Mouse (Mus musculus): ENCODE measurements at regions not wholly inside any gene's neighbourhood (a gene's known extent, or its start where the extent isn't known, plus 50 kb on each side); places are given as distances from the start of the nearest gene placed in this dataset.

DNA sequence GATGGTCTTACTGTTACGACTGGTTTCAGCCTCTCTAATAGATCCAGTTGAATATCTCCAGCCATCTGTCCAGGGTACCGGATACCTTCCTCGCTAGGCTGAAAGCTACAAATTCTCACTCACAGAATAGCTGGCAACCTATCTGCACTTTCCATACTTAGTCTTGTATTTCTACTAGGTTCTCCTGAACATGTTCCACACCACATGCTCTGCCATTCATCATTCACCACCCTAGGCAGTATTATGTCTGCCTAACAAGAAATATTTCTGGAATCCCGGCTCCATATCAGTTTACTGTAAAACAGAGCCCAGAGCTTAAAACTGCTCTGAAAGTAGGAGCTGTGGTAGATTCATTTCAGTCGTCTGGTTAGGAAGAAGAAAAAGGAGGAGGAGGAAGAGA lies 1224.5 kb upstream of the Lrrc6 start:
- no peak for DNase-seq

DNA sequence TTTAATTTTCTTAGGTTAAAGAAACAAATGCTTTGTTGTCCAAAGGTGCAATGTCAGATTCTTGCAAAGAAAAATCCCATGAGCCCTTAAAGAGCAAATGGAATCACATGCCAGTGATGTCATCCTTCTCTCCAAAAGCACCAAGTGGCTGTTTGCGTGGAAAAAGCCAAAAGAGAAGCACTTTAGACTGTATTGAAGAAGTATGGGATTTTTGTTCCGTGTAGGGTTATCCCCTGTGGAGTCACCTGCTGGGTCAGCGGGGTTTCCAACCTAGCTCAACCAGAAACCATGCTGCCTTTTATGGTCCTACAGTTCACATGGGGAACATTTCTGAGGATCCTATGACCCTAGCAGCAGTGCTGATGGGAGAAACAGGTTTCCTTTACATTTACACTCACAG lies 1213.5 kb upstream of the Lrrc6 start:
- DNase-seq: no peak

DNA sequence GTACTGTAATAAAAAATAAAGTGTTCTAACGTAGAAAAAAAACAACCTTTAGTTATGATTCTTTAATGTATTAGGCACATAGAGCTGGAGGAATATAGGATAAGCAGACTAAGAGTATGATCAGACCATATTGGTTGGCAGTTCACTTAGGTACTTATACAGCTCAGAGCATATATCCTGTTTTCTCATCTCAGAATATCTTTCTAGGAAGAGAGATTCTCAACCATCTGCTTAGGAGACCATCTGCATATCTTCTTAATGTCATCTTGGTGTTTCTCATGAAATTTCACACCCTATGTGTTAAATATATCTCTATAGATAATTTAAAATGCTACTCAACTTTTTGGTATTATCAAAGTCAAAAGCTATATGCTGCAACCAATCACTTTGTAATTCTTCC lies 1185.4 kb upstream of the Lrrc6 start:
- no peak for DNase-seq

DNA sequence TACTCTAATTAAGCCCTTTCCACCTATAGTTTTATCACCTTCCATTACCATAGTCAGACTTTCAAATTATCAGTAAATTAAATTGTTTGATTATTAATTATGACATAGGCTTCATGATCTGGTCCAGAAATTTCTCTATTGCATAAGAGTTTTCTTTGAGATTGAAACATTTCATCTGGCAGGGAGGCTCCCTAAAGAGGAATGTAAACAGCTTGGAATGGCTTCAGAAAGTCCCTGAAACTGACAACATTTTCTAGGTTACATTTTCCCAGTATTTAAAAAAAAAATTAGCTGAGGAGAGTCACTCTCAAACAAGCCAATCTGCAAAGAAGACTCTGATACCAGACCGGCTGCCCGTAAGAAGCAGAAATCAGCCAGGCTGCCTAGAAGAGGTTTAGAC lies 1172.6 kb upstream of the Lrrc6 start:
- DNase-seq: no peak

DNA sequence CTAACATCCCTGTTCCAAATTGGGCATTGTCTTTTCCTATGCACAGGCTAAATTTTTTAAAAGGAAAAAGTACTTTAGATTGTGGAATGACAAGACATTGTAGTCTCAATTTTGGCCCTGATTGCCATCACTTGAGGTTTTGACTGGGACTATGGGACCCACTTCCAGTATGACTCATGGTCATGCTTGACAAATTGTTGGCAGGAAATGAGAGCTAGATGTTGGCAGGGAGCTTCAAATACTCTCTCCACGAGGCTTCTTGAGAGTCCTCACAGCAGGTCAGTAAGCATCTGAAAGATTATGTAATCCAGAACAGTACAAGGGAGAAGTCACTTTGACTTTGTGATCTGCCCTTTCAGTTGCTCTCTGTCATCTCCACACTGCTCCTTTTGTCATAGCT lies 1135.4 kb upstream of the Lrrc6 start:
- DNase-seq: no peak

DNA sequence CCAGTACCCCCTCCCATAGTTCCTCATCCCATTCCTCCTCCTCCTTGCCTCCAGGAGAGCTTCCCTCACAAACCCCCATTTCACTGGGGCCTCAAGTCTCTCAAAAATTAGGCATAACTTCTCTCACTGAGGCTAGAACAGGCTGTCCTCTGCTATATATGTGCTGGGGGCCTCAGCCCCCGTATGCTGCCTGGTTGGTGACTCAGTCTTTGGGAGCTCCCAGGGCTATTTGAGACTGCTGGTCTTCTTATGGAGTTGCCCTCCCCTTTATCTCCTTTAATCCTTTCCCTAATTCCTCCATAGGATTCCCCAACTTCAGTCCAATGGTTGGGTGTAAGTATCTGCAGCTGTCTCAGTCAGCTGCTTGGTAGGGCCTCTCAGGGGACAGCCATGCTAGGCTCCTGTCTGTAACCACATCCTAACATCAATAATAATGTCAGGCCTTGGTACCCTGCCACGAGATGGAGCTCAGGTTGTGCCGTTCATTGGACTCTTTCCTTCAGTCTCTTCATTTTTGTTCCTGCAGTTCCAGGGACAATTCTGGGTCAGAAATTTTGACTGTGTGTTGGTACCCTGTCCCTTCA lies 1126.1 kb upstream of the Lrrc6 start:
- DNase-seq: no peak

DNA sequence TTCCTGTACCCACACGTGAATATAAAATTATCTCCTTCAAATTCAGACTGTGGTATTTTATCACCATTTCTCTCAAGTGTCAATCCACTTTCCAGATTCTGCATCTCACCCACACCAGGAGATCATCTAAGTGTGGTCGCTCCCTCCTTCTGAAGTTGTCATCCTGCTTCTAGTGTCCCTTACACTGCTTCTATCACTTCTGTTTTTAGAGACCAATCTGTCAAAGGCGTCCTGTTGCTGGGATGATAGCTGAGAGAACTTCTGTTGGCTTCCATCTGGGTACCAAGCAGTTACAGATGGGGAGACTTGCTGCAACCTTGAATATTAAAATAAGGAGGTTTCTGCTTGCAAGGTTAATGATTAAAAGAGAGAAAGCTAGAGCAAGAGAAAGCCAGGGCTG lies 1111.2 kb upstream of the Lrrc6 start:
- DNase-seq: no peak

DNA sequence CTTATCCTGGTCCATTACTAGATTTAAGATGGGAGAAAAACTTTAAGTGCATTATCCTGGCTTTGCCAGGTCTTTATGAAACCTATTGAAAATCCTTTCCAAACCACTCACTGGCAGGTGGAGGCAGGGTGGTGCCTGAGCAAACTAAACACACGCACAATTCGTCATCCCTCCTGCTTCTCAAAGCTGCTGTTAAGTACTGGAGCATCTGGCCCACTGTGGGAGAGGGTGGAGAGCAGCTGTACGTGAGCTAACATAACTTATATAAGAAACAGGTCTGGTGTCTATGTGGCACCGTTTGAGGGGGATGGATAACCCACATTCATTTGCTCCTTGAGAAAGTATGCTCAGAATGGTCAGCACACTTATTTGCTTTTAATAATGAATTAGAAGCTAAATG lies 1097.7 kb upstream of the Lrrc6 start:
- DNase-seq: no peak

DNA sequence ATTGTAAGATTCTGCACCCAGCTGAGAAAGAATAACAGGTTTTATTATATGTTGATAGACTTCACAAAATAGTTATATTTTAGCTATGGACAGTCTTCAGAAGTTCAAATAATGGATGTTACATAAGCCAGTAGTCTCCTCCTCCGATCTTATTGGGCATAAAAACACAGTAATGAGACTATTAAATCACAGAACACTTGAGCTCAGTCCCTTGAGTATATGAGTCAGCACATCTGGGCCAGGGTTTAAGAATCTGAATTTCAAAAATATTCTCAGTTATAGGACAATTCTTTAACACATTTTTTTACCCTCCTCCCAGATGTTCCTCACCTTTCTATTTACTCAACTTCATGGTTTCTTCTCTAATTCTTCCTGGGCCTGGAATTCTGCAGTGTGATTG lies 1075.9 kb upstream of the Lrrc6 start:
- DNase-seq: no peak

DNA sequence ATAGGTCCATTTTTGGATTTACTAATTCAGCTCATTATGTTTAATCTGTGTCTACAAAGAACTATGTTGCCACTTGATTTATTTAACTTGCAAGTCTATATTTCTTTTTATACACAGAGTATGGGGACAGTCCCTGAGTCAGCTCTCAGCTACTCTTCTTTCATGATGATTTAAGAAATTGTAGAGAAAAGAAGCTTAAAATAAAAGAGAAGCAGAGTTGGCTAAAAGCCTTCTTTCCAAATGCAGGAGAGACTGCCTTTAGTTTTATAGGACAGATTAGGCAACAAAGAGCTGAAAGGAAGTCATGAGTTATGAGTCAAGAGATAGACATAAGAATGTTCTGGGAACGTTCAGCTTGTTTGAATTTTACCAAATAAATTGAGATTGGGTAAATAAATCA lies 1070.9 kb upstream of the Lrrc6 start:
- no peak for DNase-seq

DNA sequence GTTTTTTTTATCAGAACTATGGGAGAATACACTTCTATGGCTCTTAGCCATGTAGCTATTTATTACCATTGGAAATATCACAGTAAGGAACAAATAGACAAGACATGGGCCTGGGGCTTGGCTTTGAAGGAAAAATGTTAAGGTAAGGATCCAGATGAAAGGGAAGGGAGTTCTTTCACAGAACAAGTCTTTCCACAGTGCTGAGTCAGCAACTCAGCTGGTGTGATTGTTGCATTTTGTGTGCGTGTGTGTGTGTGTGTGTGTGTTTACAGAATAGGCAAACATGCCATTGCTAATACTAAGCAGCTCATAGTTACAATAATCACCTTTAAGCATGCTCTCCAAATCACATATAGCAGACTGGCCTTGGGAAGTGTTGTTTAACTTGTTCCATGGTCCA lies 1056.6 kb upstream of the Lrrc6 start:
- no peak for DNase-seq

DNA sequence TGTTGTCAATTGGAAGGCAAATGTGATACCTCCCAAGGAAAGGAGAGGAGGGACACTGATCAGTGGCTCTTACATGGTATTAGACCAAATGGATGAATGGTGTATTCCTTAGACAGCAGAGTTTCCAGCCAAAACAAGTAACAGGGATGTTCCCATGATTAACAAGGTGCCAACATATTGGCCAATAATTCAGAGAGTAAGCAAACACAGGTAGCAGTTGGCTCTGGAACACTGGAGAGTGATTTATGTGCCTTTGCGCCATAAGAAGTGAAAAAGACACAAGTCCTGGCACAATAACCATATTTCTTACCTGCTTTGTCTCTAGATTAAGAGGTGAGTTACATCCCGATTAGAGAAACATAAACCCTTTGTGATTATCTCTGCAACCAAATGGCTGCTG lies 1051.2 kb upstream of the Lrrc6 start:
- DNase-seq: no peak

DNA sequence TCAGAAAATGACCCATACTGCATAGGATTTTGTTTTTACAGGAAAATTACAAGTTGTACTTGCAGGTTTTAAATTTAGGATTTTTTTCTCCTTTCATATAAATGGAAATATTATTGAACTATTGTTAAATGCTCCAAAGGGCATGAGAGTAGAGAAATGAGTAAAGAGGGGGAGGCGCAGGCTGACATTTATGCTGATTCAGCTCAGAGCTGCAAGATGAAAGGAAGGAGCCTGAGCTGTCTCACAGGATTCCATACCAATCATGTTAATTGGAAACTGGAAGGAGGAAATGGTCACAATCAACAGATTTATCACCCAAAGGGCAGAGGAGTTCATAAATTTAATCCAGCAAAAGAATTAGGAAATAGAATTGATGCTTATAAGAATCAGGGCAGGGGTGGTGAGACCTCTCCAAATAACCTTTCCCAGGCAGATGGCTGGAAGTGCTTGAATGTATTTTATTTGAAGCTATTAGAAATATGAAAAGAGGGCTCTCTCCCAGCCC lies 1046.2 kb upstream of the Lrrc6 start:
- no peak for DNase-seq

DNA sequence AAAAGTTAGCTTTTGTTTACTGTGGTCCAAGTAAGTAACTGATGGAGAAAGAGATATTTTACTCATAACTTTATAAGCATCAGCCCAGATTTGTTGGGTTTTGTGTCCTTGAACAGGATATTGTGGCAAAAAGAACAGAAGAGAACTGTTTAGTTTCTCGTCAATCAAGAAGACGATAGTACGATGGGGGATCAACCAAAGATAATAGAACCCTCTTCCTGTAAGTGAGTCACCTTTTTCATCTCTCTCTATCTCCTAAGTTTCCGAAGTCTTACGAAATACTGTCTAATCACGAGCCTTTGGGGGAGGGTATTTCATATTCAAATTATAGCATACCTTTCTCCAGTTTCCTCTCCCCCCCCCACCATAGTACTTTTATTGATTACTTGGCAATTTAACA lies 1045.0 kb upstream of the Lrrc6 start:
- DNase-seq: no peak

DNA sequence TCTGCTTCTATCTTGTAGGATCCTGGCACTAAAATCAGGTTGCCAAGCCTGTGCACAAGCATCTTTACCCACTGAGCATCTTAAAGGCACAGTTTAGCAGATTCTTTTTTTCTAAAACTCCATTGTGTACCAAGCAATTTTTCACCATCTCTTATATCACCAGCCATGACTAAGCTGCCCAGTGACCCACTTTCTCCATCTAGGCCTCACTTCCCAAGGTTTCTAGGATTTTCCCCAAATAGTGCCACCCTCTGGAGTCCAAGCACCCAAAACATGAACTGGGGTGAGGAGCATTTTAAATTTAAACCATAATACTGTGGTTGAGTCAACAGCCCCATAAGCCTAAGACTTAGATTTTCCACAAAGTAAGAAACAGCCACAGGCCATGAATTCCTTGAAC lies 1013.0 kb upstream of the Lrrc6 start:
- DNase-seq: no peak

DNA sequence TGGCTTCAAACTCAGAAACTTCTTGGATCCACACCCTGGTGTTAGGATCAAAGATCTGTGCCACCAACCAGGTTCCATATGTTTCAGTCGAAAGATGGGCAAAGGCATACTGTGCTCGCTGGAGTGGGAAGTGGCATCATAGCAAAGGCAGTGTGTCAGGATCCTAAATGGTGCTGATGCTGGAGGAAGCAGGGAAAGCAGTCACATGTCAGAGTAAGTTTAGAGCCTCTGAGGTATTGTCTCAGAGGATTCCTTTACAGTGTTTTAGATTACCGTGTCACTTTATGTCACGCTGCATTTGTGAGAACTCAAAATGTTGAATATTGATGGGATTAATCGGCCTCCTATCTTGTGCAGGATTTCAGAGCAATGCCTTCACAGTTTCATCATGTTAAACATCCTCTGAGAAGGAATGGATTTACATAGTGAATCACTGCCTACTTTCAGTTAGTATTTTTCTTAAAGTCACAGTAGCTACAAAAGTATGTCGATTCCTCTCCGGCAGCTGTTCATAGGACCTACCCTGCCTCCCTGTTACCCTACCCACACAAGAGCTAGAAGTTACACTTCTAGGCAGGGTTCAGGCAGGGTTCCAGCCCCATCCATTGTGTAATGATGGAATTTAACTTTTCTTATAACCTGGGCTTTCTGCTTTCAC lies 994.4 kb upstream of the Lrrc6 start:
- no peak for DNase-seq

DNA sequence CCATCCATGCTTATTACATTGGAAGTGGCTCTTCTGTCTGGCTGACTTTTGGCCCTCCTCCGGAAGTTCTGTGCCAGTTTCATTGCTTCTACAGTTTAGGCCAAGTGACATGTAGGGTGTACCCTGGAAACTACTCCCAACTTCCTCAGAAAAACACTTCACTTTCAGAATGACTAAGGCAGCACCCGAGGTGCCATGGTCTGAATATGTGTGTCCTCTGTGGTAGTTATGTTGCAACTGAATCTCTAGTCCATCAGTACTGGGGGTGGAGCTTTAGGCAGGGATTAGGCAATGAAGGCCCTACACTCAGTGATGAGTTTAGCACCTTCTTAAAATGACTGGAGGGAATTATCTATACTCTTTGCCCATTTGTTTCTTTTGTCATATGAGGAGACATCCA lies 981.0 kb upstream of the Lrrc6 start:
- DNase-seq: no peak

DNA sequence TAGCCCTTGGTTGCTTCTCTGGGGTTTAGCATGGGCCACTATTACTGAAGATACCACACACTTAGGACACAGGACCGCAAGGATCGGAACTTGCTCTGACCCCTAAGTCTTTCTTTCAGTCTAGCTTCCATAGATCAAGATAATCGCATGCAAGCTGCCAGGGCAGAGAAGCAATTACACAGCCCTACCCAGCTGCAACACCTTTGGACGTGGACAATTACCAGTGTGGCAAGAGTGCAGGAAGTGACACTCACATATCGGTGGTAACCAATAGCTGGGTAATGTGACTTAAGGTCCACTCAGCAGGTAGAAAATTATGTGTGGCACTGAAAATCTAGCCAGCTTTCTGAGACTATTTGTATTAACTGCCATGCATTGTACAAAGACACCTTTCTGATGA lies 973.6 kb upstream of the Lrrc6 start:
- DNase-seq: no peak

DNA sequence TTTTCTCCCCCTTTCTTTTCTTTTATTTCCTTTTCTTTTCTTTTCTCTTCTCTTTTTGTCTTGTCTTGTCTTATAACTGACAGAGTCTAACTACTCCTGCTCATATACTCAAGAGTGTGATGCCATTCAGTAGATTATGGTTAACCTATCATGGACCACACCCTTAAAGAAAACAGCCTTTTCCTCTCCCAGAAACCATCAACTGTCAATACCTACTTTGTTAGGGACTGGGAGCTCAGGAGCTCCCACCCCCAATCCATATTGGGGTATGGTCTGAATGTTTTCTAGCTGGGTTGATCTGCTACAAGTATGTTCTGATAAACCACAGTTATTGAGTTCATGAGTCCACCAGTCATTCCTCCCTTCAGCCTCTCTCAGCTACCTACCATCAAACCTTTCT lies 972.3 kb upstream of the Lrrc6 start:
- no peak for DNase-seq

DNA sequence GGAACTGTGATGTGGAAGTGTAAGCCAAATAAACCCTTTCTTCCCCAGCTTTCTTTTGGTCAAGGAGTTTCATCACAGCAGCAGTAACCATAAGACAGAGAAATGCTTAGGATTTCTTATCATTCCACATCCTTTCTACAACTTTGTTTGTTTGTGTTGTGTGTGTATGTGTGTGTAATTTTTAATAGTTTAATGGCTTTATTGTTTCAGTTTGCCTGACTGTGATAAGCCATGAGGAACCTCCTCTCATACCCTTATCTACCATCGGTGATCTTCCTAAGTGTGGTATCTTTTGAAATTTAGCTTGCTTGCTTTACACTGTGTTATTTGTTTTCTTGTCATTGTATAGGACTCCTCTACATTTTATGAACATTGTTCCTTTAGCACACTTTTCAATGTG lies 970.6 kb upstream of the Lrrc6 start:
- no peak for DNase-seq

DNA sequence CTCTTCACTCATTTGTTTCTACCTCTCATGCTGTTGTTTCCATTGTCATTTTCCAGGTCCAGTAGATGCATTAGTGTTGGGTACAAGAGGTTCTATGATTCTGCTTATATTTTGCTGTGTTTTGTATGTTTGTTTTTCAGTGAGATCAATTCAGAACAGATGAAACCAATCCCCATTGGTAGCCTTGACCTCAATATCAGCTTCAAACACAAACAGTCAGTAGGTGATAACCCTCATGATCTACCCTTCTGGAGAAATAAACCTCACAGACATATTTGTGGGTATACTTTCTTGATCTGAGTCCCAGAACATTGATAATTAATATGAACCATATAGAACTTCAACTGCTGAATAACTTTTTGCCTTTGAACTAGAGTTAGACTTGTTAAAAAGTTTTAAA lies 969.3 kb upstream of the Lrrc6 start:
- no peak for DNase-seq

DNA sequence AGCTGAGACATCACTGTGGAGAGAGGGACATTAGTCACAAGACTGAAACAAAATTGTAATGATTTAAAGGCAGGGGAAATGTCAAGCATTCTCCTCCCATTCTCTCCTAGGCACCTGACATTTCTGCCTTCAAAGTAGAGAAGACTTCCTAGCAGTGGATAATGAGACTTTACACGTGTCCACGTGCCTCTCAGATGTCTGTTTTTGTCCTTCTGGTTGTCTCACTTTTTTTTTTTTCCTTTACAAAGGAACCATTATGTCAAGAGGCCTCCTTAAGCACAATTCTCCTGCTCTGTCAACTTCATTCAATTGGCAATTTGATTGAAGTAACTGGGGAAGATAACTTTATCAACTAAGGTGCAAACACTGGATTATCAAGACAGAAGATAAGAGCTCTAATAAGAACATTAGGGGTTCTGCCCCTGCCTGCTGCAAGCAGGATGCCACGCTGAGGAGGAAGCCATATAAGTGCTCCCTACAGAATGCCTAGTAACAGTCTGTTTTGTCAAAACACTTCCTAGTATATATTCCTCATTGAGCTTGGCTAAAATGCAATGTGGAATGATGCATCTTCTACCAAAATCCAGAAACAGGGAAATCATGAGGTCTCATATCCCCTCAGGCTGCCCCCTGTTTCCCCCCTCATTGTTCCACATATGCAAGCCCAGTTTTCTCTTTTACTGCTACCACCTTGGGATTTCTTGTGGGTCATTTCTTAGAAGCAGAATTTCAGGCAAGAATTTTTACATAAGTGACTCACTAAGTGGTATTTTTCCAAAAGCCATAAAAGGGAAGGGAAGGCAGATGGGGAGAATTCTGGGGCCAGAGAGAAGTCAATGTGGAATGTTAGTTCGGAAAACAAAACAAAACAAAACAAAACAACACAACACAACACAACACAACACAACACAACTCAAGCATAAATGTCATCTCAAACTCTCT lies 967.0 kb upstream of the Lrrc6 start:
- no peak for DNase-seq

DNA sequence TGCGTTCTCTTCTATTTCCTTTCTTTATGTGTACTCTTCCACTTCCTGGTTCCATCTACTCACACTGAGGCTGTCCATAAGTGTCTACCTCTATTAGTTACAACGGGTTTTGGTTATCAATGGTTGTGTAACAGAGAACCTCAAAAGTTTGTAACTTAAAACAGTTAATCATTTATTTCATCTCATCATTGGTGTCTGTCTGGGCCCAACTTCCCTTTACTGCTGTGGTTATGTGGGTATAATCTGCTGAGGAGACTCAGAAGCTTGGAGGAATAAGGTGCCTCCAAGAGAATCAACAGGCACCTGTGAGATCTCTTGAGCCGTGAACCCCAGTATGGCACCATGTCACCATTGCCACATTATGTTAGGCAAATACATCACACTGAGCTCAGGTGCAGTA lies 962.2 kb upstream of the Lrrc6 start:
- no peak for DNase-seq

DNA sequence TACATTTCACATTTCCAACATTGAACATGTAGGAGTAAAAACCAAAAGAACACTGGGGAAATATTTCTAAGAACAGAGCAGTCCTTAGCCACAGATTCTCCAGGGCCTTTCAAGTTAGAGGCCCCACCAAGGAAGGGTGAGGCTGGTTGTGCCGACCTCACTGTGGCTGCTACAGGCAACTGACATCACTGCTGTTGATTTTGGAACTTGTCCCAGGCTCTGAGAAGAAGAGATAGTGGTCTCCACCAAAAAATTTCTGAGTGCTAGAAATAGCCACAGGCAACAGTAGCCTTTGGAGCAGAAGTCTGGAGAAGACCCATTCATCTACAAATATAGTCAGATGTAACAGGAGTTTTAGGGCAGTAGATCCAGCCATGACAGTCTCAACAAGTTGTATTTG lies 959.7 kb upstream of the Lrrc6 start:
- DNase-seq: no peak

Data from kidney, adult 11 months (tissue).